Mouse (Mus musculus) cerebellum, adult 2 months (tissue): ENCODE data around the gene Lgi2. TPM values are rescaled to one million over a fixed set of nuclear protein-coding genes. Genes with fewer than 3 reads are reported as not detected.
A peak's percentile ranks its signal among the peaks of the same experiment; 100 is the strongest.

Experiments used
- DNase-seq, 2 experiments: peaks; one replicate each; pipeline ENCODE4 v3.0.0; 2021
- H3K27ac ChIP-seq: fragments of 200-500 bp; 2 replicates; pipeline ENCODE4 v1.5.1; 2012; ENCODE audit warnings: low read length, control low read depth, inconsistent platforms; ENCODE audit not compliant: insufficient read depth
- H3K27me3 ChIP-seq: fragments of 200-500 bp; 2 replicates; pipeline ENCODE4 v1.6.1; 2012; ENCODE audit warnings: inconsistent platforms, mild to moderate bottlenecking, low read length, moderate library complexity; ENCODE audit not compliant: control insufficient read depth, insufficient read depth
- H3K4me1 ChIP-seq: fragments of 200-500 bp; 2 replicates; pipeline ENCODE4 v1.6.1; 2011; ENCODE audit warnings: low read length; ENCODE audit not compliant: control insufficient read depth, insufficient read depth
- H3K4me3 ChIP-seq: fragments of 200-500 bp; replicated peaks from 2 replicates; pipeline ENCODE3; 2011; ENCODE audit warnings: mild to moderate bottlenecking, low read depth, low read length, control low read depth; ENCODE audit not compliant: insufficient read depth
- CTCF ChIP-seq: fragments of 200-500 bp; IDR thresholded peaks from 2 replicates; pipeline ENCODE4 v1.5.1; 2011; ENCODE audit warnings: low read depth, mild to moderate bottlenecking, control low read depth, low read length, moderate library complexity, borderline replicate concordance; ENCODE audit not compliant: insufficient read depth
- POLR2A ChIP-seq: fragments of 200-500 bp; IDR thresholded peaks from 2 replicates; pipeline ENCODE4 v1.6.1; 2011; ENCODE audit warnings: low read length, control low read depth, borderline replicate concordance; ENCODE audit not compliant: insufficient read depth
- WGBS: fragments of 180-500 bp; shearing (Covaris S2); methylation state at CpG from one replicate; pipeline ENCODE4 v1.1.7; 2018; 5-methylcytosine and 5-hydroxymethylcytosine counted together
- polyA plus RNA-seq: library from polyadenylated mRNA; depleted of rRNA; stranded (reverse); fragments of >200 nt; gene quantifications from 2 replicates; pipeline ENCODE4 v1.2.3, GENCODE M21; 2012

Lgi2 gene
- polyA plus RNA-seq, 1 experiment: 52.0 TPM

GRCm38 (mm10) chr5:52534798-52535590 is 31.3 kb downstream of the Lgi2 start:
- no peaks in the 10 kb centered on the region; the same call in 1 of the 2 replicates for H3K4me1 ChIP-seq
- DNase-seq: no peak
- H3K27ac ChIP-seq: no peak overlapping the region
- WGBS: 82% methylated on average over 14 of the region's 14 CpGs
- no peak overlapping the region for H3K4me3 ChIP-seq
- TF ChIP-seq CTCF (no peak), POLR2A (no peak)
- H3K27me3 ChIP-seq: no peaks in the 10 kb centered on the region

DNA sequence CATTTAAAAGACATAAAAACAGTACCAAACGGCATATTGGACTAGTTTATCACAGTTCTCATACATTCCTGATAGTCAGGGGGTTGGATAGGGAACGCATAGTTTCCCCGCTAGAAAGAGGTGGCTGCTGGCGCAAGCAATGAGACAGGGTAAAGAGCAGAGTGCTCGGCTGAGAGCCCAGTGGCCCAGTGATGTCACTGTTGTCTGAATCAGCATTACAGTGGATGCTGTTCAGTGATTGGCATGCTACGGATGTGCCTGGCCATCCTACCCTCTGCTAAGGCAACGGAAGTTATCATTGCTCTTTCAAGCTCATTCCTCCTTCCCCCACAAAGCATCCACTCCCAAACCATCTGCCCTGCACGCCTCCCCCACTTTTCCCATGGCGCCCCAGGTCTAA is 32.6 kb downstream of the Lgi2 start:
- Histone ChIP-seq H3K27me3 (no peaks in the 10 kb centered on the region), H3K4me1 (peaks cover 5% of the 10 kb centered on the region; the same call in 1 of the 2 replicates), H3K27ac (no peak overlapping the region), H3K4me3 (no peak overlapping the region)
- TF ChIP-seq CTCF (no peak), POLR2A (no peak)
- no peak for DNase-seq
- WGBS: 75% methylated on average over 9 of the region's 9 CpGs

DNA sequence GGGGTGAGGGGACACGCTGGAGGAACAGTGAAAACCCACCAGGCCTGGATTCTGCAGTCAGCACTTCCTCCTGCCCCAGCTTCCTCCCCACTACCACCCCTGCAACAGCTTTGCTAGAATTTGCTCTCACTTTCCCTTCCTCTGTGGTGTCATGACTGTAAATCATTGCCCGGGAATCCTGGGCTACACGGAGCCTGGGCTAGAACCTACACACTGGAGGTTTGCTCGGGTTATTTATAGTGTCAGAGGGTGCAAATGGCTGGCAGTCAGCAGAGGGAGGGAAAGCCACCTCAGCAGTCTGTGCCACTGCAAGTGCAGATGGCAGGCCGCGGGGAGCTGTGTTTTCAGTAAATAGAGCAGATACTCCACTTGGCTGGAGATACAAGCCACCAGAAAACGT is 37.7 kb downstream of the Lgi2 start:
- 21% methylated on average over 7 of the region's 7 CpGs for WGBS
- H3K4me1 ChIP-seq: peaks cover 9% of the 10 kb centered on the region; the same call in 1 of the 2 replicates
- DNase-seq: peak; percentile 84 to 91
- no peak overlapping the region for H3K4me3 ChIP-seq
- no peak for TF ChIP-seq POLR2A
- TF ChIP-seq CTCF: no peak
- H3K27ac ChIP-seq: peak overlapping the region; percentile 65
- no peaks in the 10 kb centered on the region for H3K27me3 ChIP-seq

DNA sequence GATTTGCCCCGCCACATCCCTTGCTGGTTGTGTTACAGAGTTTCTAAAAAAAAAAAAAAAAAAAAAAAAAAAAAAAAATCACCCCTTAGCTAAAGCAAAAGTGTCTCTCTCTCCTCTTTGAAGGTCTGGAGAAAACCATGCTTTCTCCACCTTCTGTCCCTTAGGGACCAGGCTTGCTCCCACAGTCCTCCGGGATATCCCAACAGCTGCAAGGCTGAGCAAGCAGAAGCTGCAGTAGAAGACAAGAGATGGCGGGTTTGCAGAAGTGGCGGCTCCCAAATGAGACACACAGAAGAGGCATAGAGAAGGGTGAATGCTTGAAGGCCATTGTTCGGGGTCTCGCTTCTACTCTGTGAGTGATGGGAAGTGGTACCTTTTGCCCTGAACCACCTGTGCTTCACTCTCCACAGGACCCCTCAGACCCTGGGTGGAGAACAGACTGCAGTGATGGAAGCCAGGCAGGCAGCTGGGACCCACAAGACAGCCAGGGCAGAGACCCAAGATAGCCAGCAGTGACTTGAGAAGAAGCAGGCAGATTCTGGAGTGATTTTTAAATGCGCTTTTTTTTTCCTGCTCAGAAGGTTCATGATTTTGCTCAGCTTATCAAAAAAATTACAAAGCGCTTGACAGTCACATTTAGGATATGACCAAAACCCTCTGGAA is 39.8 kb downstream of the Lgi2 start:
- Histone ChIP-seq H3K4me3 (no peak overlapping the region), H3K4me1 (peaks cover 9% of the 10 kb centered on the region; the same call in 1 of the 2 replicates), H3K27me3 (no peaks in the 10 kb centered on the region), H3K27ac (no peak overlapping the region)
- TF ChIP-seq POLR2A (no peak), CTCF (no peak)
- no peak for DNase-seq
- 87% methylated on average over 8 of the region's 8 CpGs for WGBS

DNA sequence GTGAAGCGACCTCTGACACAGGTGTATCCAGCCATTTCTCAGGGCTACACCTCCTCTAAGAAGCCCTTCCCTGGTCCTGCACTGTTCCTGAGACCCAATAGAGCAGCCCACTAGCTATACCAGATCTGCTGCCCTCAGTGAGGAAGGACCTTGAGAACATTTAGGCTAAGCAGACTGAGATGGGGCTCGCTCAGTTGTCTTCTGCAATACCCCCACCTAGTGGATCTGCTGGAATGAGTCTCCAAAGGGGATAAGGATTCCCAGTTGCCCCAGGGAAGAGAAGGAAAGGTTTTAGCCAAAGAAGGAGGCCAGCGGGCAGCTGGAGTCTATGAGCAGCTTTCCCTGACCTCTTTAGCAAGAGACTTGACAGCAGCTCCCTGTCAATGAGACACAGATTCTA is 42.1 kb downstream of the Lgi2 start:
- TF ChIP-seq POLR2A: no peak
- TF ChIP-seq CTCF: peak; percentile 39; the same call in 1 of the 2 replicates
- no peak overlapping the region for H3K4me3 ChIP-seq
- H3K4me1 ChIP-seq: peaks cover 8% of the 10 kb centered on the region; the same call in 1 of the 2 replicates
- H3K27ac ChIP-seq: no peak overlapping the region
- H3K27me3 ChIP-seq: no peaks in the 10 kb centered on the region
- DNase-seq: peak in 1 of 2 experiments; percentile 20
- 82% methylated on average over 3 of the region's 3 CpGs for WGBS

DNA sequence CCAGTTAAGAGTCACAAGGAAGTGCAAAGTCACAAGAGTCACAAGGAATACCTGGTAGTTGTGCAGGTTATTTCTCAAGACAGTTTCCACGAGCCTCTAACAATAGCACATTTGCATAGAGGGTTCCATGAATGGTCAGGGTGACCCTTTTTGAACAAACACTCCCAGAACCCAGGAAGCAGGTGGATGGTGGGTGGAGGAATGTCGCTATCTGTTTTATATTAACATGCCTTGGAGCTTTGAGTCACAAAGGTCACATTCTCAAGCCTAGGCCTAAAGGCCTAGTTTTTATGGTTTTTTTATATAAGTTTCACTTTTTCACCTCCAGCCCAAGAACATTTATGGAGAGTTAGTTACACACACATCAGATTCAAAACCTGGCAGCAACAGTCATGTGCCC is 46.3 kb downstream of the Lgi2 start:
- no peak for DNase-seq
- no peak for TF ChIP-seq POLR2A
- no peak for TF ChIP-seq CTCF
- WGBS: 93% methylated on average over 2 of the region's 2 CpGs

DNA sequence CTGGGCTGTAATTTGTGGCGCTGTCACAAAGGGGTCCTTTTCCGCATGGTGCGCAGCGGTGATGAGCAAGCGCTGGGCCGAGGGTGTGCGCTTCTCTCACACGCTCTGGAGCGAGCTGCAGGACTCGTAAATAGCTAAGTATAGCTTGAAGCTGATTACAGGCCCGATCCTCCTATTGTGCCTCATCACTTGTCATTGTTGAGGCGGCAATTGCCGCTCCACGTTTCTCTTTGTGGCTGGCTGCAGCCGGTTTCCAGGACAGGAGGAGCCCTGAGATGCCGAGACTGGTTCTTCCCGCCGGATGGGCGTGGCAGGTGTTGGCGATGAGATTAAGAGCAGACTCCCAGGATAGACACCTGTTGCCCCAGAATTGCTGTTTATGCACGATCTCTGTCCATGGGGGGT is 50.2 kb downstream of the Lgi2 start:
- whole genome bisulfite sequencing: 11% methylated on average over 21 of the region's 21 CpGs
- TF ChIP-seq CTCF (no peak), POLR2A (no peak)
- Histone ChIP-seq H3K27me3 (no peaks in the 10 kb centered on the region; the same call in 1 of the 2 replicates), H3K27ac (no peak overlapping the region), H3K4me1 (no peaks in the 10 kb centered on the region), H3K4me3 (peak overlapping the region; percentile 2)
- peak; percentile 27 to 35 for DNase-seq

More for the DNA sequence above, 46.3 kb downstream of the Lgi2 start:
- no peaks in the 10 kb centered on the region; the same call in 1 of the 2 replicates for H3K27me3 ChIP-seq
- no peak overlapping the region for H3K27ac ChIP-seq
- no peak overlapping the region for H3K4me3 ChIP-seq
- H3K4me1 ChIP-seq: no peaks in the 10 kb centered on the region
